Mouse (Mus musculus): Measurements from ENCODE around the gene Ehhadh.
A peak's percentile ranks its signal among the peaks of the same experiment; 100 is the strongest.
"Not testable (repeated sequence)": the region's sequence is repeated elsewhere in the genome, so short reads cannot be mapped to it uniquely, and the experiment has no call there.

The Ehhadh gene

GRCm38 (mm10) chr16:21787516-21788353, at the start of gene Ehhadh:
TSS of gene Ehhadh (minus strand) at chr16:21787807.
- peak; percentile 95; the same call in 1 of the 2 replicates for ATAC-seq (ENCODE audit: low TSS enrichment)

- ATAC-seq (ENCODE audit: low TSS enrichment): peak; percentile 86
Observed at GRCm38 (mm10) chr16:21836311-21837072, 48.9 kb upstream of the Ehhadh start.

GRCm38 (mm10) chr16:21835584-21835931, 48.0 kb upstream of the Ehhadh start:
- no peak for ATAC-seq (ENCODE audit: low TSS enrichment)

GRCm38 (mm10) chr16:21834866-21835583, 47.4 kb upstream of the Ehhadh start:
- no peak for ATAC-seq (ENCODE audit: low TSS enrichment)

GRCm38 (mm10) chr16:21833970-21834369, 46.4 kb upstream of the Ehhadh start:
- ATAC-seq (ENCODE audit: low TSS enrichment): no peak

- ATAC-seq (ENCODE audit: low TSS enrichment): no peak
Observed at GRCm38 (mm10) chr16:21833469-21833868, 45.9 kb upstream of the Ehhadh start.

- ATAC-seq (ENCODE audit: low TSS enrichment): no peak
Observed at GRCm38 (mm10) chr16:21831764-21832163, 44.2 kb upstream of the Ehhadh start.

- ATAC-seq (ENCODE audit: low TSS enrichment): no peak
Observed at GRCm38 (mm10) chr16:21830784-21831183, 43.2 kb upstream of the Ehhadh start.

GRCm38 (mm10) chr16:21829711-21830110, 42.1 kb upstream of the Ehhadh start:
- no peak for ATAC-seq (ENCODE audit: low TSS enrichment)

GRCm38 (mm10) chr16:21827581-21827980, 40.0 kb upstream of the Ehhadh start:
- no peak for ATAC-seq (ENCODE audit: low TSS enrichment)

- ATAC-seq (ENCODE audit: low TSS enrichment): no peak
Observed at GRCm38 (mm10) chr16:21827153-21827552, 39.5 kb upstream of the Ehhadh start.

- ATAC-seq (ENCODE audit: low TSS enrichment): peak; percentile 85
Observed at GRCm38 (mm10) chr16:21825612-21826031, 38.0 kb upstream of the Ehhadh start.

GRCm38 (mm10) chr16:21818629-21819028, 31.0 kb upstream of the Ehhadh start:
- no peak for ATAC-seq (ENCODE audit: low TSS enrichment)

- ATAC-seq (ENCODE audit: low TSS enrichment): no peak
Observed at GRCm38 (mm10) chr16:21818132-21818531, 30.5 kb upstream of the Ehhadh start.

GRCm38 (mm10) chr16:21815669-21816010, 28.0 kb upstream of the Ehhadh start:
- no peak for ATAC-seq (ENCODE audit: low TSS enrichment)

GRCm38 (mm10) chr16:21814861-21815668, 27.5 kb upstream of the Ehhadh start:
- peak; percentile 73 for ATAC-seq (ENCODE audit: low TSS enrichment)

- no peak for ATAC-seq (ENCODE audit: low TSS enrichment)
Observed at GRCm38 (mm10) chr16:21813164-21813834, 25.7 kb upstream of the Ehhadh start.

GRCm38 (mm10) chr16:21807786-21808185, 20.2 kb upstream of the Ehhadh start:
- not testable (repeated sequence) for ATAC-seq (ENCODE audit: low TSS enrichment)

- no peak for ATAC-seq (ENCODE audit: low TSS enrichment)
Observed at GRCm38 (mm10) chr16:21806892-21807291, 19.3 kb upstream of the Ehhadh start.

- no peak for ATAC-seq (ENCODE audit: low TSS enrichment)
Observed at GRCm38 (mm10) chr16:21804258-21804657, 16.7 kb upstream of the Ehhadh start.

GRCm38 (mm10) chr16:21795071-21795470, 7.5 kb upstream of the Ehhadh start:
- no peak for ATAC-seq (ENCODE audit: low TSS enrichment)
